Mouse (Mus musculus): ENCODE measurements around the gene Gm29609.
A peak's percentile ranks its signal among the peaks of the same experiment; 100 is the strongest.

Gene Gm29609

GRCm38 (mm10) chr5:31149781-31150180 is 29.9 kb downstream of the Gm29609 start:
- no peak for DNase-seq (ENCODE audit: low read depth, low spot score)

GRCm38 (mm10) chr5:31138968-31139425 is 40.7 kb downstream of the Gm29609 start:
- no peak for DNase-seq (ENCODE audit: low read depth, low spot score)

DNA sequence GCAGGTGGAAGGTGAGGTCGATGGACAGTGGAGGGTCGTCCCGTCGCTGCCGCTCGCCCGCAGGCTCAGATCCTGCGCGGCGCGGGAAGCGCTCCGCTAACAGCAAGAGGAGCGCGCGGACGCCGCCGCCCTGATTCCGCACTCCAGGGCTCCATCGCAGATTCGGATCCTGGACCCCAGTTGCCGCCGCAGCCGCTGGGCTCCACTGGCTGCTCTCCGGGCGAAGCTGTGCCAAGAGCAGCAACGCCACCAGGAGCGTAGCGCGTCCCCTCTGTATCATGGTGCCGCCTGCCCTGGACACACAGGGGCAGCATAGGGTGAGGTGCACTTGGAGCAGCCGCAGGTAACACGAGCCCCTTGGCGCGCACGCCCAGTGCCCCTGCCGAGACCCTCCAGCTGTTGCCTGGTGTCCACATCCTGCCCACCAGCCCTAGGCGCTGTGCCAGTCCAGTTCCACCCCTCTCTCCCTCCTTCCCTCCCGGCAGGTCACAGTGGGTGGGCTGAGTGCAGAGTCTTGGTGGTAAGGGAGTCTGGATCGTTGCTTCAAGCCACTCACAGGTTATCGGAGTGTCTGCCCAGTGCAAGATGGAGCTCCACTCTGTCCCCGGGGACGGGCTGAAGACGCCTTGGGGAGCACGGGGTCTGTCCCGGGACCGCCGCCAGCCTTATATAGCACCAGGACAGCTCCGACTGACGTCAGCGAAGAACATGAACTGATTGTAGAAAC is 41.3 kb downstream of the Gm29609 start, which contains the start of gene Ucn:
Ucn (minus strand) TSS at position 589 of the 727 bp plus-strand sequence.
- no peak for DNase-seq (ENCODE audit: low read depth, low spot score)

- DNase-seq (ENCODE audit: low read depth, low spot score) = no peak
These were observed 42.1 kb downstream of the Gm29609 start for GRCm38 (mm10) chr5:31137658-31138057.

DNA sequence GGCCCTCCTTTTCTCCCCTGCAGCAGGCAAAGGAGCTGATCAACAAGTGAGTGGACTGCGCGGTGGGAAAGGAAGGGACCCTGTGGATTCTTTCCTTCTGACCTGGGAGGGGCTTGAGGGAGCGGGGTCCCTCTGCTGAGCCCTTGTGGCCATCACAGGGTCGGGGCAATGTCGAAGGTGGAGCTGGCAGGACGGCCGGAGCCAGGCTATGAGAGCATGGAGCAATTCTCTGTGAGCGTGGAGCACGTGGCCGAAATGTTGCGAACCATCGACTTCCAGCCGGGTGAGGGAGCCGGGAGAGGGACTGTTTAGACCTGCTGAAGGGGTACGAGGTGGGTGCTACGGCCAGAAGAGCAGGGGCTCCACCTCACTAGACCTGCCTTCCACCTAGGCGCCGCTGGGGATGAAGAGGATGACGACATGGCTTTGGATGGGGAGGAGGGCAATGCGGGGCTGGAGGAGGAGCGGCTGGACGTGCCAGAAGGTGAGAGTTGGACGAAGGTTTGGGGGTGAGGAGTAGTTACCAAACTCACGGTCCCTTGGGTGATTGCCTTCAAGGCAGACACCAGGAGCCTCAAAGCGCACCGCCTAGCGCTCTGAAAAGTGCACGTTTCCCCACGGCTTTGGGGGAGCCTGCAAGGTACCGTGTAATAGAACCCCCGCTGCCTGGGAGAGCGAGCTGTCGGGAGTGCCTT is 42.8 kb downstream of the Gm29609 start:
- no peak for DNase-seq (ENCODE audit: low read depth, low spot score)

DNA sequence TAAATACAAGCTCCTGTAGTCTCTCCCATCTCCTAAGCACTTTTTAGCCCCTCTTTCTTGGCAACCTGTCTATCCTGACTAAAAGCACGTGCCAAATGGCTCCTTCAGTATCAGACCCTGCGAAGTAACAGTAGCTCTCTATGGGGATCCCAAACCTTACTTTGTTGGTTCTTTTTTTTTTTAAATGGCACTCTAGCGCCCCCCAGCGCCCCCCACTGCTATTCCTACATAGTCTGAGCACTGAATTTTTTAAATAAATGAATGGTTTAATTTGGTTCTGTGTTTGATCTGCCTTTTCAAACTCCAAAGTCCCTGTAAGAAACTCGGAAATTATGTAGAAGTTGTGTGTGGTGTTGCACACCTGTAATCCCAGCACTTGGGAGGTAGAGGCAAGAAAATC is 53.7 kb downstream of the Gm29609 start:
- peak; percentile 45 for DNase-seq (ENCODE audit: low read depth, low spot score)

GRCm38 (mm10) chr5:31123481-31123880 is 56.2 kb downstream of the Gm29609 start:
- DNase-seq (ENCODE audit: low read depth, low spot score) = no peak

DNA sequence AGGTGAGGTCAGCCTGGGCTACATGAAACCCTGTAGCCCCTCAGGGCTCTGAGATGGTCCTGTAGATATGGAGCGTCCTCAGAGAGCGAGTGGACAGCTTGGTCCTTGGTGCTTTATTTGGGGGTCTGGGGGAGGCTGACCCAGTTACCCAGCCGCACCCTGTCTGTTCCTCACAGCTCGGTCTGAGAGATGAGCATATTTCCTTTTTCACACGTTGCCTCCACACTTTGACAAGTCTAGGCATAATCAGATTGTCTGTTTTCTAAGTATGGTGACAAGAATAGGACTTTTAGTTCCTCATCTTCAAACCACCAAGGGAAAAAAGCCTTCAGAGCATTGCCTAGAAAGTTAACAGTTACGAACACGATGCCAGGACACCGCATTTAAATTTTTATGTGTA is 58.6 kb downstream of the Gm29609 start:
- peak; percentile 24 for DNase-seq (ENCODE audit: low read depth, low spot score)

GRCm38 (mm10) chr5:31116912-31117311 is 62.8 kb downstream of the Gm29609 start:
- DNase-seq (ENCODE audit: low read depth, low spot score) = no peak

- DNase-seq (ENCODE audit: low read depth, low spot score) = no peak
These were observed 63.4 kb downstream of the Gm29609 start, which contains the start of gene Trim54 for GRCm38 (mm10) chr5:31116354-31116753. Trim54 (plus strand) TSS chr5:31116712.

DNA sequence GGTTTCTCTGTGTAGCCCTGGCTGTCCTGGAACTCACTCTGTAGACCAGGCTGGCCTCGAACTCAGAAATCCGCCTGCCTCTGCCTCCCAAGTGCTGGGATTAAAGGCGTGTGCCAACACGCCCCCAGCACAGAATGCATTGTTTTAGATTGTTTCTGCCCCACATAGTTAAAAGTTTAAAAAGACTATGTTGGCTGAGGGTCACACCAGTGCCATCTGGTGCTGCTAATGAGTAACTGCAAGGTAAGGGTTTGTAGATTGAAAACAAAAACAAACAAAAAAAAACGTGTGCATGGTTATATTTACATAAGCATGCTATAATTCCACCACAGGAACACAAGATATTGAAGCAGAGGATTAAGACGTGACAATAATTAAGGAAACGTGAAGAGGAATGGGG is 68.9 kb downstream of the Gm29609 start:
- peak; percentile 41 for DNase-seq (ENCODE audit: low read depth, low spot score)

DNA sequence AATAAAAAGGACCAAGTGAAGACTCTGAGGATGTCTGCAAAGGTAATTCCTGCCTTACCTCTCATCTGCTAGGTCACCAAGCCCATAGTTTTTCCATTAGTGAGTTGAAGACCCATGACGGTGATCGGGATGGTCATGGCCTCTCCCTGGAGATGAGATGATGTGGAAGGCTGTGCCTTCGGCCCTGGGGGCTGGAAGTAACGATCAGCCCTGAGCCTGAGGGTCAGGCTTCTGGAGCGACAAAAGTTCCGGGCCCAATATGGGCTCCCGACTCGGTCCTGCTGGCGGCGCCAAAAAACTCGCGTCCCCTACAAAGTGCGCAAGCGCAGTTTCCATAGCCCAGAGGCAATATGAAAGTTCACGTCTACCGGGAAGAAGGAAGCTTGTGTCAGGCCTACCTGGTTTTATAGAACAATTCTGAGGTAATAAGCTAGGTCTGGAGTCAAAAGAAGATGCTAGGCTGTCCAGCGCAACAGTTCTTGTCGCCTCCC is 71.7 kb downstream of the Gm29609 start, which contains the start of gene Slc30a3:
Slc30a3 (minus strand) TSS at position 238 of the 491 bp plus-strand sequence.
- DNase-seq (ENCODE audit: low read depth, low spot score) = no peak

DNA sequence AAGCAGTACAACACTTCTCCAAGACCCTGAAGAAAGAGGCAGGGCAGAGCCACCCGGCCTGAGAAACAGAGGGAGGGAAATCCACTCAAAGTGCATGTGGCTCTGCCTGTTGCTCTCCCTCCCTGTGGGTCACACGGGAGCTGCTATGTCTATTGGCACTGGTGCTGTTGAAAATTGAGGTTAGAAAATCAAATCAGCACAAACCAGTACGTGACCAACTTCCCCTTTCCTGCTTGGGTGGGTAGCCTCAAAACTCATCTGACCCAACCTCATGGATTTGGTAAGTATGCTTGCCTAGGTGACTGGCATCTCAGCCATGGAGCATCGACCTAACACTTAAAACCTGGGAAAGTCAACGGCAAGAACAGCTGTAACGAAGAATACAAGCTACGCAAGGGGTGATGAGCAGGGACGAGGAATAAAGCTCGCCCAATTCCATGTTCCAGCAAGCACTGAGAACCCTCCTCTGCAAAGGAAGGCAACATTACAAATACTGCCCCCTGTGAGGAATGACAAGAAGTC is 73.8 kb downstream of the Gm29609 start, which contains the start of gene Dnajc5g:
Dnajc5g (plus strand) TSS at position 472 of the 522 bp plus-strand sequence.
- DNase-seq (ENCODE audit: low read depth, low spot score) = no peak

GRCm38 (mm10) chr5:31095711-31096480 is 83.8 kb downstream of the Gm29609 start:
- no peak for DNase-seq (ENCODE audit: low read depth, low spot score)

DNA sequence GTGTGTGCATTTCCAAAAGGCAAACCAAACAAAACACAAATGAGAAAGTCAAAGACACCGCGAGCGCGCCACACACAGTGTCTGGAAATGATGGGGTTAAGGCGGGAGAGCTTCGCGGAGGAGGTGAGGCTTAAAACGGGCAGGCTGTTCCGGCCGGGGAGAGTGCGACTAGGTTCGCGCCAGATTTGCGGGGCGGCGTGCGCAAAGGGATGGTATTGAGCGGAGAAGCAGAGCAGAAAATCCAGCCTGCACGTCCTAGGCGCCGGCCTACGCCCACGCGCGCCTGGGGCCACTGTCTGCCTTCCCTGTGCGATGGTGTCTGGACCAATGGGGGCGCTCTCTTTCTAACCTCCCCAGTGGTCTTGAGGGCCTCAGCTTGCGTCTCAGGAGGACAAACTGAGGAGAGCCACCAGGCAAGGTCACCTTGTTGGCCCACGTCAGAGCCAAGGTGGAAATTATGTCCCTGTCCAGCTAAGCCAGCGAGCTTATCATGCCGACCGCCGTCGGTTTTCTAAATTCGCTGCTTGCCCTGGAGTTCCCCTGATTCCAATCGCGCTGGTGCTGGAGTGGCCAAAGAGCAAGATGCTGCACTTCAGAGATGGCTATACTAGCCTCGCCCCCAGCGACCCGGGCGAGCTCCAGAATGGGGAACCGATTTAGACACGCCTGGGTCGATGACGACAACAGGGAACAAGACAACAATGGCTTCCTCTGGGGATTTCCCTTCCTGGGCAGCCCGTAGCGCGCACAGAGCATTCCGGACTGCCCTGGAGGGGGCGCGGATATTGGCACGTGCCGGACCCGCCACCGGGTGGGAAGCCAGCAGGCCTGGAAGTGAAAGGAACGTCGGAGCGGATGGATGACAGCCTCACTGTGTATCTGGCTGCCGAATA is 84.7 kb downstream of the Gm29609 start:
- peak; percentile 29 for DNase-seq (ENCODE audit: low read depth, low spot score)

All from A20 (cell line).